In genomic region chr12:78952053-78952452, GRCm38 (mm10) we compare ENCODE assay signal across 16 mouse cellular contexts. TPM values are rescaled to one million over a fixed set of nuclear protein-coding genes. Genes with fewer than 3 reads are reported as not detected.
A peak's percentile ranks its signal among the peaks of the same experiment; 100 is the strongest.
DNase-seq lines count a peak whose midpoint lies in the region; ATAC-seq and TF ChIP-seq lines count a peak whose summit lies in the region.
"Had no signal": no experiment of that assay in that cellular context is flagged by ENCODE, and none has a peak within 500 bp of the region (broad histone marks: within the 10 kb centered on the region; RNA-seq: fewer than 3 reads in every experiment).

No protein-coding gene starts in this region.

- ATAC-seq in heart, embryonic 16.5 days (replicated peaks; ENCODE audit: extremely low read depth, insufficient read depth, low FRiP score) = no peak

- H3K9ac ChIP-seq in heart, embryonic 16.5 days (ENCODE audit: low read length) = no peak overlapping the region
- H3K9ac ChIP-seq: embryonic facial prominence, embryonic 12.5 days; hindbrain, embryonic 12.5 days; limb, embryonic 15.5 days; lung, embryonic 14.5 days had no signal

- 33% methylated on average over 11 of the region's 11 CpGs for WGBS in heart, embryonic 16.5 days
- WGBS in kidney, adult 2 months = 67% methylated on average over 11 of the region's 11 CpGs

- H3K4me3 ChIP-seq in heart, embryonic 16.5 days (ENCODE audit: low read length) = no peak overlapping the region
- no peak overlapping the region for H3K4me3 ChIP-seq in kidney, adult 2 months (ENCODE audit: insufficient read depth, low read depth, low read length)
- H3K4me3 ChIP-seq: embryonic facial prominence, embryonic 12.5 days; forebrain, embryonic 10.5 days; hindbrain, embryonic 12.5 days; limb, embryonic 15.5 days; megakaryocyte, embryonic 14.5 days had no signal

- TF ChIP-seq CTCF in kidney, adult 2 months (conservative IDR thresholded peaks at IDR 0.05; ENCODE audit: insufficient read depth, insufficient read length, low read depth, low read length) = no peak

- intact Hi-C loops in left cerebral cortex, postnatal 25 days (cut with DNase I) = no loop called here

- TF ChIP-seq POLR2A in kidney, adult 2 months (IDR thresholded peaks at IDR 0.05; ENCODE audit: low read depth, low read length) = no peak

- H3K4me1 ChIP-seq in heart, embryonic 16.5 days (ENCODE audit: control insufficient read depth, insufficient read depth, low read length) = peaks cover 2% of the 10 kb centered on the region; the same call in 1 of the 2 replicates
- no peaks in the 10 kb centered on the region for H3K4me1 ChIP-seq in kidney, adult 2 months (ENCODE audit: control insufficient read depth, insufficient read depth, low read length)
- H3K4me1 ChIP-seq: embryonic facial prominence, embryonic 12.5 days; limb, embryonic 15.5 days had no signal

- peak; percentile 15 to 27 for DNase-seq in heart, adult 9 months (ENCODE audit: low spot score in 2 of 2)
- no peak for DNase-seq in heart, postnatal 4 days
- DNase-seq in left cerebral cortex, postnatal 25 days (ENCODE audit: low spot score in 2 of 2) = peak; percentile 24 to 35
- no peak for DNase-seq in left cerebral cortex, adult 11 months (ENCODE audit: low spot score)
- DNase-seq in cerebellum, adult 8-10 months = peak; percentile 72
- no peak for DNase-seq in spleen, adult 12 weeks (ENCODE audit: low spot score)
- DNase-seq in kidney, adult 2 months = no peak
- DNase-seq: adrenal gland, postnatal 25 days; kidney, adult 8-10 months; lung, embryonic 14.5 days had no signal

- H3K36me3 ChIP-seq in heart, embryonic 16.5 days (ENCODE audit: control insufficient read depth, insufficient read depth) = no peaks in the 10 kb centered on the region
- H3K36me3 ChIP-seq in kidney, adult 2 months (ENCODE audit: control insufficient read depth, insufficient read depth, low read length) = no peaks in the 10 kb centered on the region
- H3K36me3 ChIP-seq: embryonic facial prominence, embryonic 12.5 days; forebrain, embryonic 10.5 days; hindbrain, embryonic 12.5 days; limb, embryonic 15.5 days had no signal

- no peaks in the 10 kb centered on the region for H3K27me3 ChIP-seq in heart, embryonic 16.5 days (ENCODE audit: control insufficient read depth, insufficient read depth, low read length)
- H3K27me3 ChIP-seq in kidney, adult 2 months (replicated peaks; ENCODE audit: control insufficient read depth, insufficient read depth, low read length) = no peaks in the 10 kb centered on the region
- H3K27me3 ChIP-seq: embryonic facial prominence, embryonic 12.5 days; hindbrain, embryonic 12.5 days; limb, embryonic 15.5 days had no signal

- peak overlapping the region; percentile 32; the same call in 1 of the 2 replicates for H3K4me2 ChIP-seq in heart, embryonic 16.5 days (ENCODE audit: low read depth, low read length)
- H3K4me2 ChIP-seq: embryonic facial prominence, embryonic 12.5 days; hindbrain, embryonic 12.5 days; limb, embryonic 15.5 days; lung, embryonic 14.5 days had no signal

- H3K27ac ChIP-seq in heart, embryonic 16.5 days (ENCODE audit: low read length) = no peak overlapping the region
- no peak overlapping the region for H3K27ac ChIP-seq in kidney, adult 2 months (ENCODE audit: insufficient read depth, low read depth, low read length)
- H3K27ac ChIP-seq: embryonic facial prominence, embryonic 12.5 days; forebrain, embryonic 10.5 days; hindbrain, embryonic 12.5 days; limb, embryonic 15.5 days had no signal

- peaks cover 7% of the 10 kb centered on the region; the same call in 1 of the 2 replicates for H3K9me3 ChIP-seq in heart, embryonic 16.5 days (replicated peaks; ENCODE audit: control insufficient read depth, low read length)
- H3K9me3 ChIP-seq: limb, embryonic 15.5 days had no signal

RNA-seq across cellular contexts. Expression of gene Plek2, which starts 45.3 kb away (rescaled TPM):
- under 1 TPM; 0.45 to 0.54 TPM for total RNA-seq in heart, postnatal 4 days (2021)
- under 1 TPM in 1 of 2 experiments, not detected in 1; 0.21 TPM for total RNA-seq in left cerebral cortex, postnatal 25 days (2021)
- 2.3 and 2.4 TPM in 2 replicates for polyA plus RNA-seq in heart, embryonic 16.5 days (2015; fragmentation: Nextera tagmentation; extraction: Ambion mirVana)
- polyA plus RNA-seq in kidney, adult 2 months (2012; rRNA removed) = 2.0 TPM in 2 replicates
- total RNA-seq: adrenal gland, postnatal 25 days had no signal

RNA-seq across cellular contexts. Expression of gene Tmem229b, which starts 55.4 kb away (rescaled TPM):
- total RNA-seq in heart, postnatal 4 days (2021) = 1 to 10 TPM; 3.1 to 3.8 TPM
- total RNA-seq in left cerebral cortex, postnatal 25 days (2021) = 10 to 100 TPM; 37.8 to 39.4 TPM
- 3.9 and 4.7 TPM in 2 replicates for polyA plus RNA-seq in heart, embryonic 16.5 days (2015; fragmentation: Nextera tagmentation; extraction: Ambion mirVana)
- 5.3 and 7.4 TPM in 2 replicates for polyA plus RNA-seq in kidney, adult 2 months (2012; rRNA removed)

Comparison
In these comparisons a context has a peak if more than half of its experiments do, and no peak if none do; other contexts are left out.
1. DNase-seq: peak in heart, adult 9 months (2 of 2), left cerebral cortex, postnatal 25 days (2 of 2) and cerebellum, adult 8-10 months (single experiment); none in heart, postnatal 4 days (single experiment), left cerebral cortex, adult 11 months (single experiment), spleen, adult 12 weeks (single experiment) and kidney, adult 2 months (single experiment).
2. RNA of gene Tmem229b, which starts 55.4 kb away (total RNA-seq): 37.8 to 39.4 TPM in left cerebral cortex, postnatal 25 days; 3.1 to 3.8 TPM in heart, postnatal 4 days; every median in the first group is over 4 times any median in the second.